Comparison of ENCODE assay signal across 8 mouse cellular contexts in genomic region chrX:103617405-103618095, GRCm38 (mm10). TPM values are rescaled to one million over a fixed set of nuclear protein-coding genes. Genes with fewer than 3 reads are reported as not detected.
DNase-seq lines count a peak whose midpoint lies in the region; ATAC-seq and TF ChIP-seq lines count a peak whose summit lies in the region.

No protein-coding gene starts in this region.

- H3K9ac ChIP-seq in heart, embryonic 13.5 days, result peak overlapping the region; percentile 83
- H3K9ac ChIP-seq in ES-E14 (ENCODE audit: insufficient read depth, low read depth, low read length, poor library complexity, severe bottlenecking), result peak overlapping the region; percentile 2; the same call in 1 of the 2 replicates

- no peaks in the 10 kb centered on the region for H3K27me3 ChIP-seq in heart, embryonic 13.5 days (replicated peaks)
- no peaks in the 10 kb centered on the region for H3K27me3 ChIP-seq in hindbrain, embryonic 10.5 days (ENCODE audit: insufficient read depth, poor library complexity, severe bottlenecking)

- peak overlapping the region; percentile 92 for H3K27ac ChIP-seq in heart, embryonic 13.5 days (replicated peaks)
- H3K27ac ChIP-seq in ES-E14 (ENCODE audit: insufficient read depth, low read depth, low read length, poor library complexity, severe bottlenecking), result no peak overlapping the region; the same call in 1 of the 2 replicates
- H3K27ac ChIP-seq in hindbrain, embryonic 10.5 days, result peak overlapping the region; percentile 90
- peak overlapping the region; percentile 76 for H3K27ac ChIP-seq in macrophage

- H3K4me2 ChIP-seq in heart, embryonic 13.5 days, result peak overlapping the region; percentile 73

- H3K9me3 ChIP-seq in heart, embryonic 13.5 days, result no peaks in the 10 kb centered on the region
- H3K9me3 ChIP-seq in ES-E14 (ENCODE audit: control insufficient read depth, insufficient read depth, low read depth, low read length), result no peaks in the 10 kb centered on the region
- H3K9me3 ChIP-seq in hindbrain, embryonic 10.5 days, result no peaks in the 10 kb centered on the region

- peaks cover 15% of the 10 kb centered on the region for H3K4me1 ChIP-seq in heart, embryonic 13.5 days
- H3K4me1 ChIP-seq in ES-E14 (ENCODE audit: control insufficient read depth in 2 of 2, insufficient read depth in 2 of 2, low read length in 2 of 2, poor library complexity in 1 of 2), result peaks cover 0 to 3% of the 10 kb centered on the region in 2 experiments; a peak in 1 of 4 replicates
- peaks cover 22% of the 10 kb centered on the region; the same call in 1 of the 2 replicates for H3K4me1 ChIP-seq in hindbrain, embryonic 10.5 days (replicated peaks)

- H3K4me3 ChIP-seq in heart, embryonic 13.5 days, result peak overlapping the region; percentile 59
- peak overlapping the region in 1 of 2 experiments; percentile 91; a peak in 2 of 4 replicates for H3K4me3 ChIP-seq in ES-E14 (ENCODE audit: insufficient read depth in 1 of 2, low read depth in 1 of 2, low read length in 2 of 2, poor library complexity in 1 of 2, severe bottlenecking in 1 of 2)
- H3K4me3 ChIP-seq in hindbrain, embryonic 10.5 days, result peak overlapping the region; percentile 55
- peak overlapping the region; percentile 28 for H3K4me3 ChIP-seq in macrophage (ENCODE audit: inconsistent target)

- intact Hi-C loops in heart, postnatal 36 days (cut with DNase I), result no loop called here

- WGBS in heart, embryonic 13.5 days, result 24% methylated on average over 8 of the region's 8 CpGs
- WGBS in hindbrain, embryonic 10.5 days, result 28% methylated on average over 8 of the region's 8 CpGs
- WGBS in macrophage (ENCODE audit: missing documents), result 33% methylated on average over 6 of the region's 8 CpGs

- DNase-seq in heart, postnatal 36 days, result no peak
- DNase-seq in ES-E14 (ENCODE audit: low read depth, low spot score) (no peak), adipocyte (ENCODE audit: low spot score) (no peak)
- DNase-seq in hindbrain, embryonic 10.5 days (ENCODE audit: low spot score), result no peak
- no peak for DNase-seq in thymus, postnatal 4 days

- peaks cover 18% of the 10 kb centered on the region for H3K36me3 ChIP-seq in heart, embryonic 13.5 days
- H3K36me3 ChIP-seq in ES-E14 (ENCODE audit: control insufficient read depth, insufficient read depth, low read length, poor library complexity, severe bottlenecking), result peaks cover 7% of the 10 kb centered on the region
- peaks cover 21% of the 10 kb centered on the region for H3K36me3 ChIP-seq in hindbrain, embryonic 10.5 days
- H3K36me3 ChIP-seq in macrophage (ENCODE audit: inconsistent target), result no peaks in the 10 kb centered on the region

- no peak for ATAC-seq in heart, embryonic 13.5 days (ENCODE audit: extremely low read depth, insufficient number of reproducible peaks, low FRiP score, low TSS enrichment)
- no peak for ATAC-seq in cerebellum, adult (ENCODE audit: insufficient number of reproducible peaks, low FRiP score, low TSS enrichment)

- in situ Hi-C loops in ES-E14 (cut with MboI; ENCODE audit: low sequenced_read_pairs in 2 of 2, unreplicated experiment in 2 of 2), result no loop called here

- peaks cover 46% of the 10 kb centered on the region for H3K79me2 ChIP-seq in macrophage (ENCODE audit: inconsistent target)

TF ChIP-seq in ES-E14, 5 proteins besides CTCF, POLR2A, EP300 and RAD21:
- no peak for TF ChIP-seq CHD2 (IDR thresholded peaks at IDR 0.05; ENCODE audit: low read depth, low read length)
- TF ChIP-seq ZNF384 (IDR thresholded peaks at IDR 0.05; ENCODE audit: low read depth, low read length), result no peak
- no peak for TF ChIP-seq ZC3H11A (IDR thresholded peaks at IDR 0.05; ENCODE audit: borderline replicate concordance, low read depth, low read length)
- TF ChIP-seq MAFK (IDR thresholded peaks at IDR 0.05; ENCODE audit: insufficient read depth, low read depth, low read length), result no peak
- TF ChIP-seq HCFC1 (IDR thresholded peaks at IDR 0.05; ENCODE audit: borderline replicate concordance, insufficient read depth, low read length), result no peak
TF ChIP-seq in ES-E14: peak in this region for 0.

RNA-seq across cellular contexts. Expression of gene Zcchc13, which starts 12.8 kb away (rescaled TPM):
- not detected in 2 replicates for polyA plus RNA-seq in heart, embryonic 13.5 days (2015; fragmentation: Nextera tagmentation; extraction: Ambion mirVana)
- total RNA-seq in heart, postnatal 36 days (2021), result not detected
- not detected in 2 replicates for total RNA-seq in ES-E14 (2012; rRNA removed)
- polyA plus RNA-seq in hindbrain, embryonic 10.5 days (2016; fragmentation: Nextera tagmentation; extraction: Ambion mirVana), result not detected in 2 replicates
- total RNA-seq in macrophage (2018; cell fraction: chromatin; rRNA removed), result 1 to 10 TPM in 1 of 26 experiments, under 1 TPM in 2, not detected in 23; 0.79 to 1.3 (median 0.92) TPM
- total RNA-seq in macrophage (2018; cell fraction: cytosol; rRNA removed), result not detected
- under 1 TPM in 2 of 26 experiments, not detected in 24; 0.51 TPM for total RNA-seq in macrophage (2018; cell fraction: nucleus; rRNA removed)
- not detected in 3 replicates for polyA plus RNA-seq in macrophage (2018)
